Mouse (Mus musculus): ENCODE results near the gene Phox2a. TPM values are rescaled to one million over a fixed set of nuclear protein-coding genes. Genes with fewer than 3 reads are reported as not detected.
A peak's percentile ranks its signal among the peaks of the same experiment; 100 is the strongest.

Gene Phox2a
- polyA plus RNA-seq, 1 experiment from 2014 or later, result 0.32 TPM

DNA sequence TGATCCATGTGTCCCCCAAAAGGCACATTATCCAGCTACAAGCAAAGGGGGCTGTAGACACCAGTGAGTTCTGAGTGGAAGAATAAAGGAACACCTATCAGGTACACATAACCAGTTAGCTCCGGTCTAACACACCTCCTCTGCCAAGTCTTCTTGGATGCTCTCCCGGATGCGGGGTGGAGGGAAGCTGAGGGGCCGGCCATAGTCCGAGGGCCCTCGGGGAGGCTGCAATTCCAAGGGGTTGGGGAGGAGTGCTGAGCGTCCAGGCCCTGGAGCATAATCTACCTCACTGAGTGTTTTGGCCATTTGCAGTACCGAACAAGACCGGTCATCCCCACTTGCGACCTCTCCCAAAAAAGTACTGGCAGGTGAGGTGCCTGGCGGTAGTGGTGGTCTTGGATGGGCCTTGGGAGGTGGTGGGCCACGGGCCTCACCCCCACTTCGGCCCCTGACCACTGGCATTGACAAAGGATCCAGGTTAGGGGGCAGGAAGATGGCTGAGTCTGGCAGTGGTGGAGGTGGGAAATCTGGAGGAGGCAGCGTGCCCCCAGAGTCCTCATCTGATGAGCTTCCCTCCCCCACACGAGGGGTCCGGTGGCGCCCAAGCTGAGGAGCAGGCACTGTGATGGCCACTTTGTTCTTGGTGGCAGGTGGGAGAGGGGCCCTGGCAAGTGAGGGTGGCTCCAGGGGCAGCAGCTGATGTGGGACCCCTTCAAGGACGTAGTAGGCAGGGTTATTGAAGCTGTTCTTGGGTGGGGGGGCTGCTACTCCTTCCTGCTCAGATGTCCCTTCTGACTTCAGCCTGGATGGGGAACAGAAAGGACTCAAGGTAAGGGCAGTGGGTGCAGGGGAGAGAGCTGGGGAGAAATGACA, 5.9 kb downstream of the Phox2a start:
- no peak overlapping the region for H3K27ac ChIP-seq (ENCODE audit: low read length)
- H3K4me1 ChIP-seq (ENCODE audit: control insufficient read depth, insufficient read depth, low read length), result peaks cover 14% of the 10 kb centered on the region
- H3K9me3 ChIP-seq (replicated peaks; ENCODE audit: control insufficient read depth, low read length), result no peaks in the 10 kb centered on the region
- peaks cover 39% of the 10 kb centered on the region for H3K36me3 ChIP-seq (ENCODE audit: control insufficient read depth, insufficient read depth)
- H3K9ac ChIP-seq (ENCODE audit: low read length), result no peak overlapping the region
- no peak overlapping the region for H3K4me2 ChIP-seq (ENCODE audit: low read depth, low read length)
- no peak for ATAC-seq (replicated peaks; ENCODE audit: extremely low read depth, insufficient read depth, low FRiP score)
- WGBS, result 74% methylated on average over 18 of the region's 18 CpGs
- H3K4me3 ChIP-seq (ENCODE audit: low read length), result no peak overlapping the region
- H3K27me3 ChIP-seq (ENCODE audit: control insufficient read depth, insufficient read depth, low read length), result peaks cover 21% of the 10 kb centered on the region

DNA sequence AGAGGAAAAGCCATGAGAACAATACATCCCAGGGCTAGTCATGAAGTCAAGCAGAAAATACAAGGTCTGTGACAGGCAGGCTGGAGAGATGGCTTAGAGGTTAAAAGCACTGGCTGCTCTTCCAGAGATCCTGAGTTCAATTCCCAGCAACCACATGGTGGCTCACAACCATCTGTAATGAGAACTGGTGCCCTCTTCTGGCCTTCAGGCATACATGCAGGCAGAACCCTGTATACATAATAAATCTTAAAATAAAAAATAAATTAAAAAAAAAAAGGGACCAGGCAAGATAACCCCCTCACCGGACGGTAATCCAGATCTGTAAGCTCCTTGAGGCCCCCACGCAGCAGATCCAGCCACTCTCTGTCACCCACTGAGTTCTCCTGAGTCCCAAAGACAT, 12.3 kb downstream of the Phox2a start:
- no peak overlapping the region for H3K9ac ChIP-seq (ENCODE audit: low read length)
- peaks cover 18% of the 10 kb centered on the region for H3K4me1 ChIP-seq (ENCODE audit: control insufficient read depth, insufficient read depth, low read length)
- peaks cover 70% of the 10 kb centered on the region for H3K36me3 ChIP-seq (ENCODE audit: control insufficient read depth, insufficient read depth)
- H3K4me3 ChIP-seq (ENCODE audit: low read length), result no peak overlapping the region
- WGBS, result 93% methylated on average over 3 of the region's 3 CpGs
- ATAC-seq (replicated peaks; ENCODE audit: extremely low read depth, insufficient read depth, low FRiP score), result no peak
- no peaks in the 10 kb centered on the region for H3K27me3 ChIP-seq (ENCODE audit: control insufficient read depth, insufficient read depth, low read length)
- H3K27ac ChIP-seq (ENCODE audit: low read length), result no peak overlapping the region
- no peaks in the 10 kb centered on the region for H3K9me3 ChIP-seq (replicated peaks; ENCODE audit: control insufficient read depth, low read length)
- H3K4me2 ChIP-seq (ENCODE audit: low read depth, low read length), result no peak overlapping the region

DNA sequence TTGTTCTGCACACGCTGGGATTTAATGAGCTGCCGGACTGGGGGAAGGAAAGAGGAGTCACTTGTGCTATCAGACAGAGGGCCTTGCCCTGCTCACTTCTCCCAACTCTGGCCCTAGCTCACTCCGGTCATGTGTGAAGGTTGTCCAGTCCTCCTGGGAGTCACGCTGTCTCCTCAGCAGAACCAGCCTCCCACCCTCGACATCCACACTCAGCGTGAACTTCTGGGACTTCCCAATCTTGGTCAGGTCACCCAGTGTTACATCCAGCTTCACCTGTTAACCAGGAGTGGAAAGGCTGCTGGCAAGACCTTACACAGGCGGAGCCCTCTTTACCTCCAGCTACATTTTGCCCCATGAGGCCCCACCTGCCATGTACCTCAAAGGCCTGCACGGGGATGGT, 13.3 kb downstream of the Phox2a start:
- no peak overlapping the region for H3K9ac ChIP-seq (ENCODE audit: low read length)

DNA sequence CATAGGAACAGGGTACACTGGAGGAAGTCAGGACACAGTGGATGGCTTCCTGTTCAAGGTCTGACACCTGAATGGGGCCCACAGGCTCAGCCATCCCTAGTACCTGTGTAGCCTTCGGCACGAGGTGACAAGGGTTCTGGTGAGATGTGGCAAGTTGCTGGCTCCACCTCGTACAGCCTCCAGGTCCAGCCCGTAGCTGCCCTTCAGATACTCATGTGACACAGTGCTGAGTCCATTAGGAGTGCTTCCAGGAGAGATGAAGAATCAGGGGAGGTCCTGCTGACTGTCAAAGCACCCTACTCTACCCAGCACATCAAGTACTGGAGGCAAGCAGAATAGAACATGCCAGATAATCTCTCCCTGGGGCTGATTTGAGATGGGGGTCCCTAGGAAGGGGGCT, 14.3 kb downstream of the Phox2a start:
- 92% methylated on average over 4 of the region's 4 CpGs for WGBS

More for the DNA sequence above, 13.3 kb downstream of the Phox2a start:
- no peaks in the 10 kb centered on the region for H3K9me3 ChIP-seq (replicated peaks; ENCODE audit: control insufficient read depth, low read length)
- H3K27ac ChIP-seq (ENCODE audit: low read length), result no peak overlapping the region
- H3K27me3 ChIP-seq (ENCODE audit: control insufficient read depth, insufficient read depth, low read length), result no peaks in the 10 kb centered on the region
- H3K36me3 ChIP-seq (ENCODE audit: control insufficient read depth, insufficient read depth), result peaks cover 63% of the 10 kb centered on the region
- H3K4me1 ChIP-seq (ENCODE audit: control insufficient read depth, insufficient read depth, low read length), result peaks cover 21% of the 10 kb centered on the region
- no peak for ATAC-seq (replicated peaks; ENCODE audit: extremely low read depth, insufficient read depth, low FRiP score)
- WGBS, result 93% methylated on average over 8 of the region's 8 CpGs
- no peak overlapping the region for H3K4me2 ChIP-seq (ENCODE audit: low read depth, low read length)
- no peak overlapping the region for H3K4me3 ChIP-seq (ENCODE audit: low read length)

DNA sequence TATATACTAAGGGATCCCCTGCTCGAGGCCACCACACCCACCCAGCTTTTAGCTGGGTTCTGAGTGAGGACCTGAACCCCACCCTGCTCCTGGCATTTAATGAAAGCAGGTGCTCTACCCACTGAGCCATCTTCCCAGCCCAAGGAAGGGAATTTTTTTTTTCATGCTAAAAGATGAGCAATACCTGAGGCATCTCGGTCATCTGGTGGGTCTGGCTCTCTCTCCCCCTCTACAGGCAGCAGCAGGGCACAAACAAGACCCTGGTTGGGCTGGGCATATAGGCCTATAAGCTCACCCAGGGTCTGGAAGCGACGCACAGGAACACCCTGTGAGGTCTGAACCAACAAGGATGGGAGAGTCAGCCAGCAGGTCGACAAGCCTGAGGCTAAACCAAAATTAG, 15.2 kb downstream of the Phox2a start:
- no peak overlapping the region for H3K9ac ChIP-seq (ENCODE audit: low read length)
- no peaks in the 10 kb centered on the region for H3K27me3 ChIP-seq (ENCODE audit: control insufficient read depth, insufficient read depth, low read length)
- peaks cover 45% of the 10 kb centered on the region for H3K36me3 ChIP-seq (ENCODE audit: control insufficient read depth, insufficient read depth)
- H3K27ac ChIP-seq (ENCODE audit: low read length), result no peak overlapping the region
- H3K9me3 ChIP-seq (replicated peaks; ENCODE audit: control insufficient read depth, low read length), result no peaks in the 10 kb centered on the region
- peaks cover 21% of the 10 kb centered on the region for H3K4me1 ChIP-seq (ENCODE audit: control insufficient read depth, insufficient read depth, low read length)
- ATAC-seq (replicated peaks; ENCODE audit: extremely low read depth, insufficient read depth, low FRiP score), result no peak
- 73% methylated on average over 5 of the region's 5 CpGs for WGBS
- no peak overlapping the region for H3K4me3 ChIP-seq (ENCODE audit: low read length)
- H3K4me2 ChIP-seq (ENCODE audit: low read depth, low read length), result no peak overlapping the region

More for the DNA sequence above, 14.3 kb downstream of the Phox2a start:
- ATAC-seq (replicated peaks; ENCODE audit: extremely low read depth, insufficient read depth, low FRiP score), result no peak
- Histone ChIP-seq H3K36me3 (ENCODE audit: control insufficient read depth, insufficient read depth) (peaks cover 54% of the 10 kb centered on the region), H3K9me3 (replicated peaks; ENCODE audit: control insufficient read depth, low read length) (no peaks in the 10 kb centered on the region), H3K4me3 (ENCODE audit: low read length) (no peak overlapping the region), H3K4me2 (ENCODE audit: low read depth, low read length) (no peak overlapping the region), H3K4me1 (ENCODE audit: control insufficient read depth, insufficient read depth, low read length) (peaks cover 21% of the 10 kb centered on the region), H3K9ac (ENCODE audit: low read length) (no peak overlapping the region), H3K27me3 (ENCODE audit: control insufficient read depth, insufficient read depth, low read length) (no peaks in the 10 kb centered on the region), H3K27ac (ENCODE audit: low read length) (no peak overlapping the region)

DNA sequence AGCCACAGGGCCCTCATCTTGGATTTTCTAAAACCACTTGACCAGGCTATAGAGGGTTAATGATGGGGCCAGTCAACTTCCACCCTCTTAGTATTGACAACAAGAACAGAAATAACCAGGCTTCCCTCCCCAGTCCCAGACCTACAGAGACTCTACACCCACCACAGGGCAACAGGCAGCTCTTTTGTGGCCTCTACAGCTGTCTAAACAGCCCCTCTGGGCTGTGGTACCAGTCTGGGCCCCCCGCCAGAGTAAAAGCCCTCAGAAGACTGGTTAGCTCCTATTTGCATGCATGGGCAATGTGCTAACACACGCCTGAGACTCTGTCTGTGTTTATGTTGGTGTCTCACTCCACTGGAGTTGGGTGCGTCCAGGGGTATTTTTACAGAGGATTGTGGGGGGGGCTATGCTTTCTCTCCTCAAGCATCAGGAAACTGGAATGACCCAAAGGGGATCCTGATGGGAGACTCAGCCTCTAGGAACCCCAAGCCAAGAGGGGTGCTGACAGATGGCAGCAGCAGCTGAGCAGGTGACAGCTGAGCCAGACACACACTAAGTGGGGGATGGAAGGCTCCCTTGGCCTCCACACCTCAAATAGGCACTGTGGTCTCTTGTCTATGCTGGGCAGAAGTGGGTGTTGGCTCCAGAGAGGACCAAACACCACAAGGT, 15.9 kb downstream of the Phox2a start:
- peak overlapping the region; percentile 36 for H3K27ac ChIP-seq (ENCODE audit: low read length)
- WGBS, result 56% methylated on average over 3 of the region's 3 CpGs

DNA sequence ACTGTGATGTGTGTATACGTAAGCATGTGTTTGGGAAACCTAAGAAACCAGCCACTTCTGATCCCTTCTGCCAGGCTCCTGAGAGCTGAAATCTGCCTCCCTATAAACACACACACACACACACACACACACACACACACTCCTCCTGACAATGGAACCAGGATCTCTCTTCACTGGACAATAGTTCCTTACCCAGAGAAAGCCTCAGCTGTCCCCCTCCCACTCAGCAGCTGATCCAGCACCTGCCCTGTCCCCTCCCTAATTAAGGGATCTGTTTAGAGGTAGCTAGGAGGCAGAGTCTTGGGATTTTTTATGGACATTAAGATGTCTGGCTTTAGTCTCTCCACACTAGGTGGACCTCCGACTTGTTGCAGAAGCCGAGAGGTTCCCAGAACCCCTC, 16.8 kb downstream of the Phox2a start:
- ATAC-seq (replicated peaks; ENCODE audit: extremely low read depth, insufficient read depth, low FRiP score), result no peak
- H3K4me2 ChIP-seq (ENCODE audit: low read depth, low read length), result peak overlapping the region; percentile 69
- H3K27ac ChIP-seq (ENCODE audit: low read length), result peak overlapping the region; percentile 36; the same call in 1 of the 2 replicates
- H3K36me3 ChIP-seq (ENCODE audit: control insufficient read depth, insufficient read depth), result peaks cover 30% of the 10 kb centered on the region
- H3K4me3 ChIP-seq (ENCODE audit: low read length), result peak overlapping the region; percentile 13; the same call in 1 of the 2 replicates
- H3K9ac ChIP-seq (ENCODE audit: low read length), result no peak overlapping the region
- WGBS, result 48% methylated on average over 3 of the region's 3 CpGs
- H3K4me1 ChIP-seq (ENCODE audit: control insufficient read depth, insufficient read depth, low read length), result peaks cover 29% of the 10 kb centered on the region
- H3K27me3 ChIP-seq (ENCODE audit: control insufficient read depth, insufficient read depth, low read length), result no peaks in the 10 kb centered on the region
- no peaks in the 10 kb centered on the region for H3K9me3 ChIP-seq (replicated peaks; ENCODE audit: control insufficient read depth, low read length)

More for the DNA sequence above, 15.9 kb downstream of the Phox2a start:
- Histone ChIP-seq H3K4me2 (ENCODE audit: low read depth, low read length) (peak overlapping the region; percentile 8; the same call in 1 of the 2 replicates), H3K4me1 (ENCODE audit: control insufficient read depth, insufficient read depth, low read length) (peaks cover 28% of the 10 kb centered on the region), H3K4me3 (ENCODE audit: low read length) (no peak overlapping the region), H3K36me3 (ENCODE audit: control insufficient read depth, insufficient read depth) (peaks cover 38% of the 10 kb centered on the region), H3K27me3 (ENCODE audit: control insufficient read depth, insufficient read depth, low read length) (no peaks in the 10 kb centered on the region), H3K9me3 (replicated peaks; ENCODE audit: control insufficient read depth, low read length) (no peaks in the 10 kb centered on the region), H3K9ac (ENCODE audit: low read length) (no peak overlapping the region; the same call in 1 of the 2 replicates)
- ATAC-seq (replicated peaks; ENCODE audit: extremely low read depth, insufficient read depth, low FRiP score), result no peak

DNA sequence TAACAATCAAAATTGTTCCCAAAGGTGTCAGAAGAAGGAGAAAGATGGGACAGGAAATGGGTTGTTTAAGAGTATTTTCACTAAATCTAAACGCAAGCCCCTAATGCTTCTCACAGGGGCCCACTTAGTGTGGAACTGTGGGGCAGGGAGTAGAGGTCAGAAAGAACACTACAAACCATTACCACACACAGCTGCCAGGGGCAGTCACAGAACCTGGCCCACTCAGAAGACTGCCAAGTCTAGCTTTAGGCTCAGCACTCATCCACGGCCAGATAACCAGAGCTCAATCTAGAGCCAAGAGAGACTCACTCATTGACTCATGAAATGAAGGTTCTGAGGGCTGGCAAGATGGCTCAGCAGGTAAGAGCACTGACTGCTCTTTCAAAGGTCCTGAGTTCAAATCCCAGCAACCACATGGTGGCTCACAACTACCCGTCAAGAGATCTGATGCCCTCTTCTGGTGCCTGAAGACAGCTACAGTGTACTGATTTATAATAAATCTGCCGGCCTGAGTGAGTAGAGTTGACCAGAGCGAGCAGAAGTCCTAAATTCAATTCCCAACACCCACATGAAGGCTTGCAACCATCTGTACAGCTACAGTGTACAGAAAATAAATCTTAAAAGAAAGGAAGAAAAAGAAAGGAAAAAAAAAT, 17.5 kb downstream of the Phox2a start:
- peak overlapping the region; percentile 99 for H3K9ac ChIP-seq (ENCODE audit: low read length)
- H3K27ac ChIP-seq (ENCODE audit: low read length), result peak overlapping the region; percentile 99
- peaks cover 23% of the 10 kb centered on the region for H3K36me3 ChIP-seq (ENCODE audit: control insufficient read depth, insufficient read depth)
- no peaks in the 10 kb centered on the region for H3K9me3 ChIP-seq (replicated peaks; ENCODE audit: control insufficient read depth, low read length)
- 34% methylated on average over 5 of the region's 5 CpGs for WGBS
- no peak for ATAC-seq (replicated peaks; ENCODE audit: extremely low read depth, insufficient read depth, low FRiP score)
- H3K4me1 ChIP-seq (ENCODE audit: control insufficient read depth, insufficient read depth, low read length), result peaks cover 29% of the 10 kb centered on the region
- H3K4me3 ChIP-seq (ENCODE audit: low read length), result peak overlapping the region; percentile 80
- H3K4me2 ChIP-seq (ENCODE audit: low read depth, low read length), result peak overlapping the region; percentile 69
- H3K27me3 ChIP-seq (ENCODE audit: control insufficient read depth, insufficient read depth, low read length), result no peaks in the 10 kb centered on the region
